Mouse (Mus musculus): ENCODE results near the gene Igf1r. TPM values are rescaled to one million over a fixed set of nuclear protein-coding genes. Genes with fewer than 3 reads are reported as not detected.

The Igf1r gene
- polyA plus RNA-seq, 1 experiment from 2014 or later = 24.9 TPM

DNA sequence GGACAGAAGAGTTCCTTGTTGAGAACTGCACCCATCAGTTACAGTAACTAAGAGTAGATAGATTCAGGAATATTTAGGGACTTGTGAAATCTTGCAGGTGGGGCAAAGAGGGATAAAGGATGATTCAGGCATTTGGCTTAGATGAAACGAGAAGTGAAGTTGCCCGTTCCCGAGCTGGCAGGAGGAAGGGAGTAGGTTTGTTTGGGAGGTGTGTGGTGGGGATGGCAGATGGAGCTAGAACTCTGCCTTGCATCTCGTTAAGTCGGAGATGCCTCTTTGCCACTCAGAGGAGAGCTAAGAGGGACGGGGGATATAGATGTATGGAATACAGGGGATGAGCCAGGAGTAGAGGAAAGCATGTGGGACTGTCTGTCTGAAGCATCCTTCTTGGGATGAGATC lies 145.5 kb downstream of the Igf1r start:
- H3K27me3 ChIP-seq (ENCODE audit: insufficient read depth, poor library complexity, severe bottlenecking) = no peaks in the 10 kb centered on the region
- whole genome bisulfite sequencing = 92% methylated on average over 6 of the region's 6 CpGs
- no peak for DNase-seq (ENCODE audit: low spot score)
- H3K9me3 ChIP-seq = no peaks in the 10 kb centered on the region
- H3K4me3 ChIP-seq = no peak overlapping the region
- no peak overlapping the region for H3K27ac ChIP-seq
- peaks cover 16% of the 10 kb centered on the region; the same call in 1 of the 2 replicates for H3K36me3 ChIP-seq
- peaks cover 43% of the 10 kb centered on the region for H3K4me1 ChIP-seq

DNA sequence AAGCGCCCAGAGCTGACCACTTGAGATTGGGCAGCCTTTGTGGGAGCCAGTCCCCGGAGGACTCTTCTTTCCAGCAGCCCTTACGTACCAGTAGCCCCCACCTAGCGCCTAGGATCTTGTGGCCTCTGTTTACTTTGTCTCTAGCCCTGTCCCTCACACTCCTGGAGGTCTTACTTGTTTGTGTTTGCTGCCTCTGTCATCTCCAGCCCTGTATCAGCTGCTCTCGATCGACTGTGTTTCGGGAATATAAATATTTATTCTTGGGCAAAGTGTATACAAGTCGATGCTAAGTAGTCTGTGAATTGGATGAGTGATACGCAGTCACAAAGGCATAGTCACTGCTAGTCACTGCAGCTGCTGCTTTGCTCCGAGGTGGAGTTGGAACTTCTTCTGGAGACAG lies 147.8 kb downstream of the Igf1r start:
- Histone ChIP-seq H3K4me1 (peaks cover 43% of the 10 kb centered on the region), H3K36me3 (0 out of 2 replicates have a peak, but pooled peaks cover 4% of the 10 kb centered on the region), H3K27ac (no peak overlapping the region), H3K27me3 (ENCODE audit: insufficient read depth, poor library complexity, severe bottlenecking) (no peaks in the 10 kb centered on the region), H3K4me3 (no peak overlapping the region), H3K9me3 (no peaks in the 10 kb centered on the region)
- 75% methylated on average over 10 of the region's 10 CpGs for WGBS
- DNase-seq (ENCODE audit: low spot score) = no peak

DNA sequence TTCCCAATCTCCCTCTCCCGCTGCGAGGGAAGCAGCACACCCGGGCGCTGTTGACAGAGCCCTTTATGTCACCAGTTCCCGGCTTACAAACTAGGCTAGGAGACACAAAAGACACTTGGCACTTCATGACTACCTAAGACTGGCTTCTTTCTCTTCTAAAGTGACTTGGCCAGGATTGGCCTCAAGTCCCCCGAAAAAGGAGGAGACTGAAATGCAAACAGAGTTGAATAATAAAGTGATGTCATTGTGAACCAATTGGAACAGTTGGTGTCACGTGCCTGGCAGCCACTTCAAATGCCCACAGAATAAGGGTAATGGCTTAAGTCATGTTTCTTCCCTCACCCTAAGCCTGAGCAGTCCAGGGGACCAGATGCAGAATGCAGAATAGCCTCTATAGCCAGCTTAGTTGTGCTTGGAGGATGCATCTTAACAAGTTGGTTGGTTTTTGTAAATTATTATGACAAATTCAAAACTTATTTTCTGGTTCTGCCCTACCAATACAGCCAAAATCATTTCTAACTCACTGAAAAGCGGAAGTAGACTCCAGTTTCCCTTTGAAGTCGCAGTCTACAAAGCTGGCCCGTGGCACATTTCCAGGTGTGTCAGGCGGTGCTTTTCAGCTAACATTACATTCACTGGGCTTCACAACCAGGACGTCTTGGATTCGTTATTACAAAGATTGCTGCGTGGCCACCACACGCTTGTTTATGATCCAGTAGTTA lies 150.0 kb downstream of the Igf1r start:
- Histone ChIP-seq H3K27me3 (ENCODE audit: insufficient read depth, poor library complexity, severe bottlenecking) (no peaks in the 10 kb centered on the region), H3K36me3 (0 out of 2 replicates have a peak, but pooled peaks cover 4% of the 10 kb centered on the region), H3K9me3 (no peaks in the 10 kb centered on the region), H3K4me3 (no peak overlapping the region), H3K27ac (no peak overlapping the region), H3K4me1 (peaks cover 28% of the 10 kb centered on the region)
- 74% methylated on average over 15 of the region's 15 CpGs for WGBS
- DNase-seq (ENCODE audit: low spot score) = no peak

DNA sequence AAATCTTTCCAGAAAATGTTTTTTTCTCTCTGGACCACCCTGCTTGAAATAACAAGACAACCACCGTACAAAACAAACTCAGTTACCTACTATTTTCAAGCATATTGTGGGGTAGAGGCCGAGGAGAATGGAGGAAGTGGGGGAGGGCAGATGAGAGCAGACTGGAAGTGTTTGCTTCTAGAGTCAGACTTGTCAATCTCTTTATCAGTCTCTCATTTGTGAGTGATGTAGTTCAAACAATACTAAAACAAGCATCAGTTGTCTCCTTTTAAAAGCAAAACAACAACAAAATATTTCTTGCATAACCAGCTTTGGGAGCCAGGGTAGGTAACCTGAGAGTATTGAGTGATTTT lies 150.5 kb downstream of the Igf1r start:
- Histone ChIP-seq H3K27me3 (ENCODE audit: insufficient read depth, poor library complexity, severe bottlenecking) (no peaks in the 10 kb centered on the region), H3K27ac (no peak overlapping the region), H3K9me3 (no peaks in the 10 kb centered on the region), H3K4me1 (peaks cover 27% of the 10 kb centered on the region), H3K36me3 (0 out of 2 replicates have a peak, but pooled peaks cover 2% of the 10 kb centered on the region), H3K4me3 (no peak overlapping the region)
- 35% methylated on average over 2 of the region's 2 CpGs for WGBS
- DNase-seq (ENCODE audit: low spot score) = no peak

DNA sequence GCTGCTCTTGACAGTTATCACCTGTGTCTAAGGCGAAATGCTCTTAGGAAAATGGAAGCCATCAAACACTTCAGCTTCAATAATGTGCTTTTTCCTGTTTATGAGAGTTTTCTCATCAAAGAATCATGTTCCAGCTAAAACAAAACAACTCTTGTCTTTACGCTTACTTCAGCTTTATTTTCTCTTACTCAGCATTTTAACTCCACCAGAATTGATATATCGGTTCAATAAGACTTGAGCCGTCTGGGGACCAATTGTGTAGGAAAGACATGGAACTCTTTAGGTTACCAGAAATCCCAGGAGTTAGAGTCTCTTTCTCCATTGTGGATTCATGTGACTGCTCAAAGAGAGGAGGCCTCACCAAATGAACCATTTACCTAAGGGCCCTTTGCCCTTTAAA lies 158.9 kb downstream of the Igf1r start:
- no peaks in the 10 kb centered on the region for H3K9me3 ChIP-seq
- no peaks in the 10 kb centered on the region for H3K27me3 ChIP-seq (ENCODE audit: insufficient read depth, poor library complexity, severe bottlenecking)
- H3K36me3 ChIP-seq = no peaks in the 10 kb centered on the region
- H3K4me1 ChIP-seq = peaks cover 40% of the 10 kb centered on the region
- no peak overlapping the region for H3K4me3 ChIP-seq
- no peak for DNase-seq (ENCODE audit: low spot score)
- no peak overlapping the region for H3K27ac ChIP-seq
- WGBS = 93% methylated on average over 4 of the region's 4 CpGs

DNA sequence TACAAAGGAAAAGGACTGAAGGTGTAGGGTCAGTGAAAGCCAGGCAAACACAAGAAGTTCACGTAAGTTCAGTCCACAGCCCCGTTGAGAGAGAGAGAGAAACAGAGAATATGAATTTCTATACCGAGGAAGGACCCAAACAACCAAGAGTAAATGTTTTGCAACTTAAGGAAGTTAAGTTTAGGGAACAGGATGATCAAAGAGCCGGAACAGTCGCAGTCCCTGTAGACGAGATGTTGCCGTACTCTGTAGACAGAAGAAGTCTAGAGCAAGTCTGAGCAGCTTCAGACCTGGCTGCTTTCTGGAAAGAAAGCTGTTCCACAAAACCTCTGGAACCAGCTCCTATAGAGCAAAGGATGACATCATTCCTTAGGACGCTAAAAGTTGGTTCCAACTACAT lies 160.0 kb downstream of the Igf1r start:
- Histone ChIP-seq H3K36me3 (peaks cover 7% of the 10 kb centered on the region; the same call in 1 of the 2 replicates), H3K4me1 (peaks cover 39% of the 10 kb centered on the region), H3K27me3 (ENCODE audit: insufficient read depth, poor library complexity, severe bottlenecking) (no peaks in the 10 kb centered on the region), H3K27ac (no peak overlapping the region), H3K4me3 (no peak overlapping the region), H3K9me3 (no peaks in the 10 kb centered on the region)
- WGBS = 84% methylated on average over 8 of the region's 8 CpGs
- no peak for DNase-seq (ENCODE audit: low spot score)

DNA sequence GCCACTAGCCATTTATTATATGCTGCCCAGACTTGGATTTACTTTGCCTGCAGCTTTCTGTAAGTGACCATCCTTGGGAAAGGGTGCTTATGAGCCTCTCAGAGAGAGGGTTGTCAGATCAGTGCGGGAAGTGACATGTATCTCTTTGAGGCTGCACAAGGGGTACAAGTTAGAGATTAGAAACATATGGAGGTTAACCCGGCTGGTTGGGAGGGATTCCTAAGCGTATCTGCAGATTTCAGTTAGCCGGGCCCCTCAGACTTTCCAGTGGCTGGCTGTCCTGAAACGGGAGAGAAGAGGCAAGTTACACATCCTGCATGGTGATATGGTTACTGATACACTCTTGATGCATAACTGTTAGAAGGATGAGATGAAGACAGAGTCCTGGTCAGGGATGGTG lies 161.7 kb downstream of the Igf1r start:
- no peaks in the 10 kb centered on the region for H3K27me3 ChIP-seq (ENCODE audit: insufficient read depth, poor library complexity, severe bottlenecking)
- peaks cover 8% of the 10 kb centered on the region; the same call in 1 of the 2 replicates for H3K36me3 ChIP-seq
- peaks cover 47% of the 10 kb centered on the region for H3K4me1 ChIP-seq
- no peak for DNase-seq (ENCODE audit: low spot score)
- H3K9me3 ChIP-seq = no peaks in the 10 kb centered on the region
- no peak overlapping the region for H3K4me3 ChIP-seq
- no peak overlapping the region for H3K27ac ChIP-seq
- 21% methylated on average over 5 of the region's 5 CpGs for WGBS

DNA sequence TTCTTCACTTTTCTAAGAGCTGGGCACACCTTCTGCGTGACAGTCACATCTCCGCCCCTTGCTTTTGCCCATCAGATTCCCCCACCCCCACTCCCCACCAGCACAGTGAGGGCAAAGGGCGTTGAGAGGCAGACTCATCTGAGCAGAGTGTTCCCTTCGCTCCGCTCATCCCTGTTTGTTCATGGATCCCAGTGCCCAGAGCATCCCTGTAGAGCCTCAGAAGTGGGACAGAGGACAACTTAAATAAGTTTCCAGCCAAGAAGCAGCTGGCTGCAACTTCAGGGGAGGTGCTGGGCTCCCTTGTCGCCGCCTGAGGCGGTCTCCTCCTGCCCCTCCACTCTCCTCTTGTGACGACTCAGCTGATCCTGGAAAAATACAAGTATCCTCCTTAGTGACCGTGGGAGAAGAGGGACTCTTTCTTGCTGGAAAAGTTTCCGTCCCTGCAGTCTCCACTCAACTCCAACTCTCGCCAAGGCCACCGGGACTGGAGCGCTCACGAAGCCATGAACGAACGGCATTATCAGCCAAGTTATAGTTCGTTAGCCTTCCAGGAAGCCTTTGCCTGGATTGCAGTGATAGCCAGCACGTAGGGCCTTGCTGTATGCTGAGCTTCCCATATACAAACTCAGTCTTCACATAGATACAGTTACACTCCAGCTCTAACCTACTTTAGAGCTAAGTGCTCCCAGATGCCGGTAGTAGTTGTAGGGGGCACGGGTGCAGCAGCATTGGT lies 162.5 kb downstream of the Igf1r start:
- Histone ChIP-seq H3K27me3 (ENCODE audit: insufficient read depth, poor library complexity, severe bottlenecking) (no peaks in the 10 kb centered on the region), H3K4me1 (peaks cover 46% of the 10 kb centered on the region), H3K27ac (no peak overlapping the region), H3K36me3 (peaks cover 8% of the 10 kb centered on the region; the same call in 1 of the 2 replicates), H3K4me3 (no peak overlapping the region), H3K9me3 (no peaks in the 10 kb centered on the region)
- WGBS = 58% methylated on average over 21 of the region's 21 CpGs
- no peak for DNase-seq (ENCODE audit: low spot score)

DNA sequence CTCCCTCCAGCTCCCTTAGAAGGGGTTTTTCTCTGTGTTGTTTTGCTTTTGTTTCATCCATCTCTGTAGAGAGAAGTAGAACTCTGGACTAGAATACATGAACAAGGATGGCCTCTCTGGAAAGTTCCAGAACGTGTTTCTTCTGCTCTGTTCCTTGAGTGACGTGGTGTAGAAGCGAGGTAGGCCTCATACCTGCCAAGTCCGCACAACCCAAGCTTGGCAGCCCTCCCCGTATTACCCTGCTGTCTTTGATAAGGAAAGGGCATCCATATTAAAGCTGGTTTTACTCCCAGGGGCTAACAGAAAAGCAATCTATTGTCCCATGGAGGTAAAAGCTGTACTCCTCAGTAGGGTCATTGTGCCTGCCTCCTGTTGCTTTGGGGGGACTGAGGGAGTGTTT lies 164.9 kb downstream of the Igf1r start:
- H3K27ac ChIP-seq = 0 out of 2 replicates have a peak overlapping the region, but pooled peaks have one; percentile 6
- peaks cover 51% of the 10 kb centered on the region for H3K4me1 ChIP-seq
- H3K9me3 ChIP-seq = no peaks in the 10 kb centered on the region
- WGBS = 70% methylated on average over 5 of the region's 5 CpGs
- no peak overlapping the region for H3K4me3 ChIP-seq
- H3K36me3 ChIP-seq = peaks cover 8% of the 10 kb centered on the region; the same call in 1 of the 2 replicates
- DNase-seq (ENCODE audit: low spot score) = no peak
- H3K27me3 ChIP-seq (ENCODE audit: insufficient read depth, poor library complexity, severe bottlenecking) = no peaks in the 10 kb centered on the region

DNA sequence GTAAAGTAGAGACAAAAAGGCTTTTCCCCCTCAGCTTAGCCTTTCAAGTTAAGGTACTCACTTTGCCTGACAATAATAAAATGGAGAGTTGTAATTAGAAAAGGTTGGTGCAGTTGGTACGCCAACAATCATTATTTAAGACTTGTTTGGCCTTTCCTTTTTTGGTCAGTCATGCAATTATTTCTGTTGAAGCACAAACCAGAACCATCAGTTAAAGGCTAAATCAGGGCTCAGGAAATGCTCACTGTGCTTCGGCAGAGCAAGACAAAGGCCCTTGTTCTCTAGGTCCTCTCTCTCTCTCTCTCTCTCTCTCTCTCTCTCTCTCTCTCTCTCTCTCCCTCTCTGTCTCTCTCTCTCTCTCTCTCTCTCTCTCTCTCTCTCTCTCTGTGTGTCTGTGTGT lies 165.4 kb downstream of the Igf1r start:
- Histone ChIP-seq H3K9me3 (no peaks in the 10 kb centered on the region), H3K27me3 (ENCODE audit: insufficient read depth, poor library complexity, severe bottlenecking) (no peaks in the 10 kb centered on the region), H3K36me3 (peaks cover 8% of the 10 kb centered on the region; the same call in 1 of the 2 replicates), H3K4me1 (peaks cover 53% of the 10 kb centered on the region), H3K4me3 (no peak overlapping the region), H3K27ac (no peak overlapping the region)
- DNase-seq (ENCODE audit: low spot score) = no peak
- 55% methylated on average over 2 of the region's 2 CpGs for WGBS

DNA sequence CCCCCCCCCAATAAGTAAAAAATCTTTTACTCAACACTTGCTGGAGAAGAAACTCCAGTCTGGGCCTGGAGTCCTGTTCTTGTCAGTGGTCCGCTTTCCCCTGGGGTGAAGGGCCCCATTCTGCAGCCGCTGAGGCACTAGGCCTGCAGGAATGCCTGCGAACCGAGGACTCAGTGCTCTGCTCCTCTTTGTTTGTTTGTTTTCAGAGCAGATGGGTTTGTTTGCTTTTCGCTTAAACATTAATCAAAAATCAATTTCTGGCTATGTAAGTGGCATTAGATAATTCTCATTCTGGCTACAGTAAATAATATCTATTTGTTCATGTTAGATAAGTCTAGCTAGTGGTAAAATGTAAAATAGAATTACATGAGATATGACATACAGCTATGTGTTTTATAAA lies 167.0 kb downstream of the Igf1r start:
- Histone ChIP-seq H3K27me3 (ENCODE audit: insufficient read depth, poor library complexity, severe bottlenecking) (no peaks in the 10 kb centered on the region), H3K9me3 (no peaks in the 10 kb centered on the region), H3K27ac (no peak overlapping the region), H3K36me3 (peaks cover 8% of the 10 kb centered on the region; the same call in 1 of the 2 replicates), H3K4me1 (peaks cover 40% of the 10 kb centered on the region), H3K4me3 (no peak overlapping the region)
- 62% methylated on average over 5 of the region's 5 CpGs for WGBS
- DNase-seq (ENCODE audit: low spot score) = no peak

DNA sequence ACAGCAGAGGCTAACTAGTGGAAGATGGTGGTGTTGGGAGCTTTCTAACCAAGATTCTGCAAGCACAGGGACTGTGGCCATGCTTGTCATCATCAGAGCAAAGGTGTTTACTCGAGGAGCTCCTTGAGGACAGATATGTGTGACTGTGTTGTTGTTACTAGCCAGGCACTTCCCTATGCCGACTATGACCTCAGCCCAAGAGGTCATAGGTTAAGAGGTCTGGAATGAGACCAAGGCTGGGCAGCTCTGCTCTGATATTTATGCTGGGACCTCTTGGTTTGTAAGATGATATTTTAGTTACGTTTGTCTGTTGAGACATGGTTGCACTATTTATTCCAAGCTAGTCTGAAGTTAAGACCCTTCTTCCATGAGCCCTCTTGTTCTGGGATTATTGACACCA lies 169.8 kb downstream of the Igf1r start:
- H3K4me3 ChIP-seq = no peak overlapping the region
- WGBS = 8% methylated on average over 3 of the region's 3 CpGs
- peaks cover 38% of the 10 kb centered on the region for H3K4me1 ChIP-seq
- H3K27ac ChIP-seq = no peak overlapping the region
- H3K27me3 ChIP-seq (ENCODE audit: insufficient read depth, poor library complexity, severe bottlenecking) = no peaks in the 10 kb centered on the region
- no peaks in the 10 kb centered on the region for H3K9me3 ChIP-seq
- 0 out of 2 replicates have a peak, but pooled peaks cover 2% of the 10 kb centered on the region for H3K36me3 ChIP-seq
- no peak for DNase-seq (ENCODE audit: low spot score)

DNA sequence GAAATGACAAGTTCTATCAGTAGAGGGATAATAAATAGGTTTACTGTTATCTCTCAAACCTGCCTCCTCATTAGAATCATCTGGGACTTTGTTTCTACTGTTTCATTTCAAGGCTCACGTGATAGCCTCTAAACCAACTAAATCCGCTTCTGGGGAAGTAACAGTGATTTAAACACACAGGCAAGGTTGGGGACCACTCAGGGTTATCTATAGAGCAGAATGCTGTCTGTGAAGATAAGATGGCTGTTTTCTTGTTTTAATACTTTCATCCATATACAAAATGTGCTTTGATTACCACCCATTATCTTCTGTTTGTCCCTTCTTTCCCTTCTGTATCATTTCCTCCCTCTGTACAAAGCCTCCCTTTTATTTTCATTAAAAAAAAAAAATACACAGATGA lies 172.7 kb downstream of the Igf1r start:
- Histone ChIP-seq H3K36me3 (no peaks in the 10 kb centered on the region), H3K9me3 (no peaks in the 10 kb centered on the region), H3K4me1 (peaks cover 47% of the 10 kb centered on the region), H3K4me3 (no peak overlapping the region), H3K27me3 (ENCODE audit: insufficient read depth, poor library complexity, severe bottlenecking) (no peaks in the 10 kb centered on the region), H3K27ac (no peak overlapping the region)
- 39% methylated on average over 2 of the region's 2 CpGs for WGBS
- DNase-seq (ENCODE audit: low spot score) = no peak
